Mouse (Mus musculus) adrenal gland, postnatal 10 days (tissue): Measurements from ENCODE around the gene Cops7a. TPM values are rescaled to one million over a fixed set of nuclear protein-coding genes. Genes with fewer than 3 reads are reported as not detected.
A peak's percentile ranks its signal among the peaks of the same experiment; 100 is the strongest.

ENCODE experiments used
- DNase-seq: peaks from one replicate; pipeline ENCODE4 v3.0.0; 2021; ENCODE audit warnings: mixed read lengths
- total RNA-seq, 2 experiments: library from RNA; stranded (reverse); gene quantifications; 2 replicates each; pipeline ENCODE4 v1.2.3; 2021

The Cops7a gene
- total RNA-seq, 2 experiments from 2014 or later: 122 to 129 TPM

- no peak for DNase-seq
Measured at GRCm38 (mm10) chr6:124918890-124919627, 46.3 kb downstream of the Cops7a start.

- DNase-seq: no peak
Measured at GRCm38 (mm10) chr6:124918331-124918690, 47.0 kb downstream of the Cops7a start.

GRCm38 (mm10) chr6:124917518-124918330, 47.6 kb downstream of the Cops7a start:
- peak; percentile 98 for DNase-seq

GRCm38 (mm10) chr6:124916695-124917517, 48.4 kb downstream of the Cops7a start:
- peak; percentile 97 for DNase-seq

- DNase-seq: peak; percentile 55
Measured at GRCm38 (mm10) chr6:124915942-124916694, 49.2 kb downstream of the Cops7a start.

GRCm38 (mm10) chr6:124915160-124915941, 50.0 kb downstream of the Cops7a start:
- peak; percentile 46 for DNase-seq

GRCm38 (mm10) chr6:124914511-124914910, 50.8 kb downstream of the Cops7a start:
- DNase-seq: no peak

GRCm38 (mm10) chr6:124913721-124914285, 51.5 kb downstream of the Cops7a start:
- no peak for DNase-seq

- DNase-seq: no peak
Measured at GRCm38 (mm10) chr6:124913214-124913613, 52.1 kb downstream of the Cops7a start.

GRCm38 (mm10) chr6:124911533-124912218, 53.7 kb downstream of the Cops7a start, which contains the start of gene Lag3:
Gene Lag3, minus strand, starts transcription at chr6:124911705.
- no peak for DNase-seq

GRCm38 (mm10) chr6:124910032-124910431, 55.3 kb downstream of the Cops7a start:
- DNase-seq: no peak

Other genes starting within 250 kb of the Cops7a start
- 10 to 100 TPM; 13.0 to 13.5 TPM for gene Ptpn6, start 226.8 kb downstream of the Cops7a start, total RNA-seq
- 100 to 1,000 TPM; 321 to 324 TPM for gene Grcc10, start 224.2 kb downstream of the Cops7a start, total RNA-seq
- gene Gm45234, start 209.5 kb downstream of the Cops7a start, total RNA-seq: 1 to 10 TPM in 1 of 2 experiments, not detected in 1; 1.1 TPM
- gene Atn1, start 209.0 kb downstream of the Cops7a start, total RNA-seq: 10 to 100 TPM; 64.0 to 71.5 TPM
- 10 to 100 TPM; 13.0 to 21.0 TPM for gene Eno2, start 195.9 kb downstream of the Cops7a start, total RNA-seq
- under 1 TPM in 1 of 2 experiments, not detected in 1; 0.72 TPM for gene Lrrc23, start 185.8 kb downstream of the Cops7a start, total RNA-seq
- 10 to 100 TPM; 11.7 to 15.2 TPM for gene Spsb2, start 156.9 kb downstream of the Cops7a start, total RNA-seq
- gene Tpi1, start 151.2 kb downstream of the Cops7a start, total RNA-seq: 100 to 1,000 TPM; 504 to 601 TPM
- gene Usp5, start 136.1 kb downstream of the Cops7a start, total RNA-seq: 100 to 1,000 TPM in 1 of 2 experiments, 10 to 100 TPM in 1; 89.2 to 111 TPM
- 10 to 100 TPM; 26.3 to 28.8 TPM for gene Cdca3, start 136.0 kb downstream of the Cops7a start, total RNA-seq
- 1 to 10 TPM; 7.5 to 9.7 TPM for gene Gnb3, start 125.3 kb downstream of the Cops7a start, total RNA-seq
- gene P3h3, start 107.8 kb downstream of the Cops7a start, total RNA-seq: 10 to 100 TPM; 26.6 to 29.6 TPM
- 1 to 10 TPM; 3.5 to 5.2 TPM for gene Gpr162, start 101.6 kb downstream of the Cops7a start, total RNA-seq
- 1 to 10 TPM; 3.8 to 4.0 TPM for gene Cd4, start 77.3 kb downstream of the Cops7a start, total RNA-seq
- 1 to 10 TPM; 1.4 to 1.8 TPM for gene Lag3, start 53.8 kb downstream of the Cops7a start, total RNA-seq
- 100 to 1,000 TPM; 824 to 887 TPM for gene Ptms, start 45.4 kb downstream of the Cops7a start, total RNA-seq
- 100 to 1,000 TPM; 271 to 288 TPM for gene Mlf2, start 34.2 kb downstream of the Cops7a start, total RNA-seq
- gene Pianp, start 31.2 kb upstream of the Cops7a start, total RNA-seq: 1 to 10 TPM; 3.8 to 5.6 TPM
- gene Zfp384, start 43.6 kb upstream of the Cops7a start, total RNA-seq: 10 to 100 TPM; 43.3 to 52.6 TPM
- 10 to 100 TPM; 72.5 to 83.1 TPM for gene Ing4, start 74.2 kb upstream of the Cops7a start, total RNA-seq
- gene Acrbp, start 84.2 kb upstream of the Cops7a start, total RNA-seq: 1 to 10 TPM; 4.6 to 7.5 TPM
- gene Lpar5, start 102.4 kb upstream of the Cops7a start, total RNA-seq: 1 to 10 TPM in 1 of 2 experiments, under 1 TPM in 1; 0.90 to 1.4 TPM
- gene Chd4, start 130.4 kb upstream of the Cops7a start, total RNA-seq: 100 to 1,000 TPM; 156 to 198 TPM
- 10 to 100 TPM; 36.7 to 42.2 TPM for gene Nop2, start 166.4 kb upstream of the Cops7a start, total RNA-seq
- gene Iffo1, start 179.7 kb upstream of the Cops7a start, total RNA-seq: 10 to 100 TPM; 16.7 to 30.1 TPM
- gene Gapdh, start 200.9 kb upstream of the Cops7a start, total RNA-seq: 1,000 to 10,000 TPM; 1,844 to 1,863 TPM
- 10 to 100 TPM; 46.9 to 62.7 TPM for gene Ncapd2, start 226.2 kb upstream of the Cops7a start, total RNA-seq
- gene Mrpl51, start 226.3 kb upstream of the Cops7a start, total RNA-seq: 100 to 1,000 TPM; 250 to 274 TPM